Mouse (Mus musculus) heart, postnatal 0 days (tissue): ENCODE measurements around the gene Egfl8. TPM values are rescaled to one million over a fixed set of nuclear protein-coding genes. Genes with fewer than 3 reads are reported as not detected.

Source experiments
- ATAC-seq: fragments of 200-750 bp; cut with Nextera tagmentation; 2 replicates; pipeline ENCODE4 v1.8.0; 2017; ENCODE audit warnings: low read depth, moderate number of reproducible peaks, moderate library complexity; ENCODE audit not compliant: insufficient read depth
- DNase-seq: peaks from one replicate; pipeline ENCODE4 v3.0.0-alpha.2; 2016; ENCODE audit warnings: low spot score
- H3K27ac ChIP-seq: fragments of 300-500 bp; sonication (generic); 2 replicates; pipeline ENCODE4 v1.5.1; 2014; ENCODE audit warnings: low read depth, mild to moderate bottlenecking
- H3K27me3 ChIP-seq: fragments of 300-500 bp; sonication (generic); 2 replicates; pipeline ENCODE4 v1.6.1; 2014; ENCODE audit warnings: low read length, mixed read lengths; ENCODE audit not compliant: control insufficient read depth, insufficient read depth
- H3K36me3 ChIP-seq: fragments of 300-500 bp; sonication (generic); replicated peaks from 2 replicates; pipeline ENCODE4 v1.6.1; 2014; ENCODE audit warnings: low read length, mixed read lengths; ENCODE audit not compliant: control insufficient read depth, insufficient read depth
- H3K4me1 ChIP-seq: fragments of 300-500 bp; sonication (generic); 2 replicates; pipeline ENCODE4 v1.6.1; 2014; ENCODE audit warnings: antibody characterized with exemption; ENCODE audit not compliant: control insufficient read depth, insufficient read depth
- H3K4me2 ChIP-seq: fragments of 300-500 bp; sonication (generic); 2 replicates; pipeline ENCODE4 v1.6.1; 2014; ENCODE audit warnings: low read depth, mild to moderate bottlenecking, low read length, moderate library complexity
- H3K4me3 ChIP-seq: fragments of 300-500 bp; sonication (generic); 2 replicates; pipeline ENCODE4 v1.5.1; 2014; ENCODE audit warnings: low read depth, low read length
- H3K9ac ChIP-seq: fragments of 300-500 bp; sonication (generic); replicated peaks from 2 replicates; pipeline ENCODE4 v1.6.1; 2014; ENCODE audit warnings: low read depth, low read length, mixed read lengths
- H3K9me3 ChIP-seq: fragments of 300-500 bp; sonication (generic); replicated peaks from 2 replicates; pipeline ENCODE4 v1.6.1; 2016; ENCODE audit warnings: low read length; ENCODE audit not compliant: control insufficient read depth
- CTCF ChIP-seq: IDR thresholded peaks from 2 replicates; pipeline ENCODE4 v1.5.1; 2016; ENCODE audit warnings: antibody characterized with exemption, control low read depth, low read depth
- EP300 ChIP-seq: IDR thresholded peaks from 2 replicates; pipeline ENCODE4 v1.6.1; 2016; ENCODE audit warnings: antibody characterized with exemption, low read depth
- WGBS: fragments of 180-500 bp; shearing (Covaris S2); extraction: QIAGEN DNeasy Blood & Tissue Kit; methylation state at CpG from one replicate; pipeline ENCODE4 v1.1.7; 2014; 5-methylcytosine and 5-hydroxymethylcytosine counted together
- polyA plus RNA-seq: library from polyadenylated mRNA; unstranded; fragments of >200 nt; fragmentation: Nextera tagmentation; extraction: Ambion mirVana; gene quantifications from 2 replicates; pipeline ENCODE4 v1.2.1, GENCODE M21; 2015
- total RNA-seq: library from RNA; depleted of rRNA; stranded (reverse); fragments of >200 nt; gene quantifications from 2 replicates; pipeline ENCODE4 v1.2.3, GENCODE M21; 2014; ENCODE audit warnings: low replicate concordance

Gene Egfl8
- total and polyA plus RNA-seq, 2 experiments from 2014 or later = 0.15 to 0.97 TPM

GRCm38 (mm10) chr17:34591994-34592375 is 23.8 kb downstream of the Egfl8 start:
- H3K4me3 ChIP-seq = peak overlapping the region; percentile 87
- H3K27ac ChIP-seq = peak overlapping the region; percentile 93
- peak; percentile 95 for DNase-seq
- H3K9ac ChIP-seq = peak overlapping the region; percentile 91
- no peaks in the 10 kb centered on the region for H3K27me3 ChIP-seq
- peak overlapping the region; percentile 79 for H3K4me2 ChIP-seq
- peaks cover 24% of the 10 kb centered on the region for H3K36me3 ChIP-seq
- 2% methylated on average over 22 of the region's 35 CpGs for WGBS
- H3K4me1 ChIP-seq = peaks cover 31% of the 10 kb centered on the region
- H3K9me3 ChIP-seq = no peaks in the 10 kb centered on the region
- peak; percentile 52 for ATAC-seq
- TF ChIP-seq EP300 (no peak), CTCF (no peak)

- peak within 1 kb of the TSS; percentile 87 for H3K4me3 ChIP-seq
- 14% methylated on average over 21 of the region's 21 CpGs for WGBS
- H3K9ac ChIP-seq = peak within 1 kb of the TSS; percentile 91
- peak within 1 kb of the TSS; percentile 79 for H3K4me2 ChIP-seq
- H3K27ac ChIP-seq = peak within 1 kb of the TSS; percentile 93
- peaks cover 34% of the 10 kb centered on the region for H3K4me1 ChIP-seq
- TF ChIP-seq EP300 (no peak), CTCF (no peak)
- no peak for ATAC-seq
- no peaks in the 10 kb centered on the region for H3K9me3 ChIP-seq
- no peak for DNase-seq
- H3K27me3 ChIP-seq = no peaks in the 10 kb centered on the region
- H3K36me3 ChIP-seq = peaks cover 21% of the 10 kb centered on the region
Observed at GRCm38 (mm10) chr17:34591029-34591993, 24.5 kb downstream of the Egfl8 start, which contains the start of gene Pbx2. TSS of gene Pbx2 (plus strand) at chr17:34591266.

- H3K27ac ChIP-seq = peak overlapping the region; percentile 93
- TF ChIP-seq CTCF = no peak
- TF ChIP-seq EP300 = no peak
- no peak for ATAC-seq
- peaks cover 36% of the 10 kb centered on the region for H3K4me1 ChIP-seq
- 71% methylated on average over 14 of the region's 15 CpGs for WGBS
- no peak for DNase-seq
- H3K27me3 ChIP-seq = no peaks in the 10 kb centered on the region
- H3K9me3 ChIP-seq = no peaks in the 10 kb centered on the region
- no peak overlapping the region; the same call in 1 of the 2 replicates for H3K9ac ChIP-seq
- H3K4me2 ChIP-seq = peak overlapping the region; percentile 79
- H3K4me3 ChIP-seq = peak overlapping the region; percentile 34; the same call in 1 of the 2 replicates
- H3K36me3 ChIP-seq = peaks cover 11% of the 10 kb centered on the region
Observed at GRCm38 (mm10) chr17:34590154-34590987, 25.4 kb downstream of the Egfl8 start.

GRCm38 (mm10) chr17:34589681-34590101 is 26.1 kb downstream of the Egfl8 start, which contains the start of gene Gpsm3:
TSS of gene Gpsm3 (plus strand) at chr17:34589806.
- Histone ChIP-seq H3K4me2 (peak within 1 kb of the TSS; percentile 79), H3K27me3 (no peaks in the 10 kb centered on the region), H3K36me3 (peaks cover 5% of the 10 kb centered on the region), H3K4me1 (peaks cover 36% of the 10 kb centered on the region), H3K9me3 (no peaks in the 10 kb centered on the region), H3K9ac (peak within 1 kb of the TSS; percentile 35; the same call in 1 of the 2 replicates), H3K4me3 (peak within 1 kb of the TSS; percentile 34; the same call in 1 of the 2 replicates), H3K27ac (peak within 1 kb of the TSS; percentile 93)
- DNase-seq = no peak
- WGBS = 17% methylated on average over 6 of the region's 7 CpGs
- TF ChIP-seq EP300 = no peak
- no peak for TF ChIP-seq CTCF
- no peak for ATAC-seq

GRCm38 (mm10) chr17:34589206-34589605 is 26.6 kb downstream of the Egfl8 start:
- Histone ChIP-seq H3K27ac (peak overlapping the region; percentile 93), H3K4me1 (peaks cover 32% of the 10 kb centered on the region), H3K9me3 (no peaks in the 10 kb centered on the region), H3K36me3 (no peaks in the 10 kb centered on the region), H3K27me3 (no peaks in the 10 kb centered on the region), H3K9ac (no peak overlapping the region), H3K4me3 (peak overlapping the region; percentile 34; the same call in 1 of the 2 replicates), H3K4me2 (peak overlapping the region; percentile 79)
- WGBS = 37% methylated on average over 7 of the region's 7 CpGs
- no peak for DNase-seq
- no peak for TF ChIP-seq EP300
- no peak for TF ChIP-seq CTCF
- no peak for ATAC-seq
